Mouse (Mus musculus): ENCODE measurements around the gene Akr7a5. TPM values are rescaled to one million over a fixed set of nuclear protein-coding genes. Genes with fewer than 3 reads are reported as not detected.

The Akr7a5 gene
- polyA plus RNA-seq, 1 experiment from 2014 or later = 131 TPM

GRCm38 (mm10) chr4:139276411-139276810 lies 34.1 kb upstream of the Akr7a5 start:
- ChIA-PET CTCF (no interaction called here), POLR2A (no interaction called here)
- in situ Hi-C loops (cut with MboI; ENCODE audit: low pct_unique_long_range_greater_than_20kb) = no loop called here
- ATAC-seq (no peak), DNase-seq (ENCODE audit: low read depth, low spot score) (no peak)
- H3K27me3 ChIP-seq = no peaks in the 10 kb centered on the region
- no peak for TF ChIP-seq CTCF (IDR thresholded peaks at IDR 0.05)

GRCm38 (mm10) chr4:139280530-139280929 lies 30.0 kb upstream of the Akr7a5 start:
- DNase-seq (ENCODE audit: low read depth, low spot score) (no peak), ATAC-seq (no peak)
- ChIA-PET CTCF (no interaction called here), POLR2A (no interaction called here)
- no peak for TF ChIP-seq CTCF (IDR thresholded peaks at IDR 0.05)
- in situ Hi-C loops (cut with MboI; ENCODE audit: low pct_unique_long_range_greater_than_20kb) = no loop called here
- no peaks in the 10 kb centered on the region for H3K27me3 ChIP-seq

GRCm38 (mm10) chr4:139281791-139282345 lies 28.7 kb upstream of the Akr7a5 start:
- ChIA-PET CTCF (no interaction called here), POLR2A (no interaction called here)
- no peaks in the 10 kb centered on the region for H3K27me3 ChIP-seq
- no peak for TF ChIP-seq CTCF (IDR thresholded peaks at IDR 0.05)
- in situ Hi-C loops (cut with MboI; ENCODE audit: low pct_unique_long_range_greater_than_20kb) = no loop called here
- no peak for ATAC-seq
- DNase-seq (ENCODE audit: low read depth, low spot score) = no peak

- TF ChIP-seq CTCF (IDR thresholded peaks at IDR 0.05) = no peak
- ChIA-PET CTCF (no interaction called here), POLR2A (no interaction called here)
- in situ Hi-C loops (cut with MboI; ENCODE audit: low pct_unique_long_range_greater_than_20kb) = no loop called here
- DNase-seq (ENCODE audit: low read depth, low spot score) (no peak), ATAC-seq (no peak)
- H3K27me3 ChIP-seq = no peaks in the 10 kb centered on the region
Observed at GRCm38 (mm10) chr4:139282955-139283417, 27.6 kb upstream of the Akr7a5 start.

DNA sequence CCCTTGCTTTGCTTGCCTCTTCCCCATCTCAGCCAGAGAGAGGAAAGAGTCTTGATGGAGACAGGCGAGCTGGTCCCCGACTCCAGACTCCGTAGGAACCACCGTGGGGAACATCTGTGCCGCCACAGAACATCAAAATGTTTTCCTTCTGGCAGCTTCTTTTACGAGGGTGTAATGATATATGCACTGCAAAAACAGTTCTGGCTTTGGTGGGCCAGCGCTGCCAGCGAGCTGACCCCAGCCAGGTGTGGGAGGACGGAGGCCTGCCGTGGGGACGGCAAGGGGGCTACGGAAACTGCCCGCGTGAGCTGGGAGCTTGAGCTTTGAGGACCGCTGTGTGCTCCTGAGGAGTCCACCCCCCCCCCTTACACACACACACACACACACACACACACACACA lies 25.7 kb upstream of the Akr7a5 start:
- ChIA-PET POLR2A (interaction anchor here (0.6 to 0.8 kb wide), 3 partner anchors 71 to 155 kb away, joined by 3 read pairs; no protein-coding TSS in a partner anchor), CTCF (interaction anchor here (2.3 kb wide), 1 partner anchor 198 kb away, joined by 6 read pairs; no protein-coding TSS in a partner anchor)
- in situ Hi-C loops (cut with MboI; ENCODE audit: low pct_unique_long_range_greater_than_20kb) = loop anchor here (5.0 kb wide), 1 partner anchor 203 kb away; no protein-coding TSS in a partner anchor
- TF ChIP-seq CTCF (IDR thresholded peaks at IDR 0.05) = no peak
- no peak for DNase-seq (ENCODE audit: low read depth, low spot score)
- H3K27me3 ChIP-seq = no peaks in the 10 kb centered on the region
- no peak for ATAC-seq

GRCm38 (mm10) chr4:139286234-139286633 lies 24.3 kb upstream of the Akr7a5 start:
- H3K27me3 ChIP-seq = no peaks in the 10 kb centered on the region
- in situ Hi-C loops (cut with MboI; ENCODE audit: low pct_unique_long_range_greater_than_20kb) = loop anchor here (5.0 kb wide), 1 partner anchor 204 kb away; no protein-coding TSS in a partner anchor
- POLR2A ChIA-PET = no interaction called here
- TF ChIP-seq CTCF (IDR thresholded peaks at IDR 0.05) = no peak
- CTCF ChIA-PET = interaction anchor here (1.3 to 2.7 kb wide), 5 partner anchors 8 to 199 kb away, joined by 3 to 8 read pairs (median 4); no protein-coding TSS in a partner anchor
- DNase-seq (ENCODE audit: low read depth, low spot score) = no peak
- no peak for ATAC-seq

GRCm38 (mm10) chr4:139287122-139287863 lies 23.3 kb upstream of the Akr7a5 start:
- in situ Hi-C loops (cut with MboI; ENCODE audit: low pct_unique_long_range_greater_than_20kb) = loop anchor here (5.0 kb wide), 1 partner anchor 205 kb away; no protein-coding TSS in a partner anchor

GRCm38 (mm10) chr4:139289017-139289416 lies 21.5 kb upstream of the Akr7a5 start:
- POLR2A ChIA-PET = no interaction called here
- CTCF ChIA-PET = interaction anchor here (1.1 to 1.6 kb wide), 6 partner anchors 13 to 203 kb away, joined by 3 to 6 read pairs (median 4); no protein-coding TSS in a partner anchor
- in situ Hi-C loops (cut with MboI; ENCODE audit: low pct_unique_long_range_greater_than_20kb) = loop anchor here (5.0 kb wide), 1 partner anchor 207 kb away; no protein-coding TSS in a partner anchor
- TF ChIP-seq CTCF (IDR thresholded peaks at IDR 0.05) = no peak
- DNase-seq (ENCODE audit: low read depth, low spot score) (no peak), ATAC-seq (no peak)
- H3K27me3 ChIP-seq = no peaks in the 10 kb centered on the region

More at GRCm38 (mm10) chr4:139287122-139287863, 23.3 kb upstream of the Akr7a5 start:
- DNase-seq (ENCODE audit: low read depth, low spot score) (peak; percentile 69), ATAC-seq (peak; percentile 59)
- ChIA-PET POLR2A (interaction anchor here (0.8 to 1.0 kb wide), 2 partner anchors 195 to 197 kb away, joined by 3 to 4 read pairs; partner anchors contain the start of gene Nbl1), CTCF (interaction anchor here (0.8 to 2.7 kb wide), 7 partner anchors 9 to 29 kb away, joined by 3 to 8 read pairs (median 3); partner anchors contain the start of genes Akr7a5 and Pqlc2)
- TF ChIP-seq CTCF (IDR thresholded peaks at IDR 0.05) = no peak
- H3K27me3 ChIP-seq = no peaks in the 10 kb centered on the region

DNA sequence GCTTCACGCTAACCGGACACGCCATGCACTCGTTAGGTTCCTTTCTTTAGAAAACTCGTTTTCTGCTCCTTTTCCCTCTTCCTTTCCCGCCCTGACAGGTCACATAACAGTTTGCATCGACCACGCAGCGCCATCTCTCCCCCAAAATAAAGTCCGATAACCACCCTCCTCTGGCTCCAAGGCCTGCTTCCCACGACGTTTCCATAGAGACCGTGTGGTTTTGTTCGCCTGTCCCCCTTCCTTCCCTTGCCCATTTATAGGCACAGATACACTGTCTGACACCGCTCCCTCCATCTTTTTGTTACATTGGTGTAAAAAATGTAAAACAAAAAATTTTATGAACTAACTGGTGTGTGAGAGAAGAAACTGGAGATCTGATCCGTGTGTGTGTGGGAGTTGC lies 19.4 kb upstream of the Akr7a5 start:
- DNase-seq (ENCODE audit: low read depth, low spot score) (no peak), ATAC-seq (no peak)
- CTCF ChIA-PET = no interaction called here
- no peaks in the 10 kb centered on the region for H3K27me3 ChIP-seq
- TF ChIP-seq CTCF (IDR thresholded peaks at IDR 0.05) = no peak
- POLR2A ChIA-PET = no interaction called here
- in situ Hi-C loops (cut with MboI; ENCODE audit: low pct_unique_long_range_greater_than_20kb) = loop anchor here (10.0 kb wide), 1 partner anchor 64 kb away; the partner anchor contains the start of genes Emc1, Mrto4 and Ubr4

GRCm38 (mm10) chr4:139292038-139292437 lies 18.5 kb upstream of the Akr7a5 start:
- DNase-seq (ENCODE audit: low read depth, low spot score) (no peak), ATAC-seq (no peak)
- CTCF ChIA-PET = no interaction called here
- POLR2A ChIA-PET = no interaction called here
- no peak for TF ChIP-seq CTCF (IDR thresholded peaks at IDR 0.05)
- in situ Hi-C loops (cut with MboI; ENCODE audit: low pct_unique_long_range_greater_than_20kb) = loop anchor here (10.0 kb wide), 1 partner anchor 63 kb away; the partner anchor contains the start of genes Emc1, Mrto4 and Ubr4
- no peaks in the 10 kb centered on the region for H3K27me3 ChIP-seq

Measured in Patski (cell line).